Mouse (Mus musculus) forebrain, embryonic 14.5 days (tissue): Measurements from ENCODE around the gene Slc44a5. TPM values are rescaled to one million over a fixed set of nuclear protein-coding genes. Genes with fewer than 3 reads are reported as not detected.

ENCODE experiments used
- ATAC-seq: fragments of 200-750 bp; cut with Nextera tagmentation; 2 replicates; pipeline ENCODE4 v1.8.0; 2017; ENCODE audit warnings: mild to moderate bottlenecking, moderate library complexity
- DNase-seq: peaks from one replicate; pipeline ENCODE4 v3.0.0-alpha.2; 2015; ENCODE audit warnings: low spot score
- H3K27ac ChIP-seq: fragments of 300-500 bp; sonication (generic); 2 replicates; pipeline ENCODE4 v1.5.1; 2014; ENCODE audit warnings: low read depth, mild to moderate bottlenecking, control low read depth, low read length, moderate library complexity
- H3K27me3 ChIP-seq: fragments of 300-500 bp; sonication (generic); replicated peaks from 2 replicates; pipeline ENCODE4 v1.6.1; 2014; ENCODE audit warnings: low read length, control low read depth, mixed read lengths; ENCODE audit not compliant: control insufficient read depth, insufficient read depth
- H3K36me3 ChIP-seq: fragments of 300-500 bp; sonication (generic); 2 replicates; pipeline ENCODE4 v1.6.1; 2014; ENCODE audit warnings: low read length, control low read depth; ENCODE audit not compliant: control insufficient read depth, insufficient read depth
- H3K4me1 ChIP-seq: fragments of 300-500 bp; sonication (generic); 2 replicates; pipeline ENCODE4 v1.6.1; 2014; ENCODE audit warnings: antibody characterized with exemption, low read length, control low read depth; ENCODE audit not compliant: control insufficient read depth, insufficient read depth
- H3K4me2 ChIP-seq: fragments of 300-500 bp; sonication (generic); 2 replicates; pipeline ENCODE4 v1.6.1; 2014; ENCODE audit warnings: mild to moderate bottlenecking, control low read depth, low read length
- H3K4me3 ChIP-seq: fragments of 300-500 bp; sonication (generic); 2 replicates; pipeline ENCODE4 v1.5.1; 2014; ENCODE audit warnings: low read depth, low read length, control low read depth
- H3K9ac ChIP-seq: fragments of 300-500 bp; sonication (generic); 2 replicates; pipeline ENCODE4 v1.6.1; 2014; ENCODE audit warnings: mild to moderate bottlenecking, low read length, control low read depth, moderate library complexity
- H3K9me3 ChIP-seq: fragments of 300-500 bp; sonication (generic); replicated peaks from 2 replicates; pipeline ENCODE4 v1.6.1; 2016; ENCODE audit warnings: low read length, control low read depth, mixed read lengths; ENCODE audit not compliant: control insufficient read depth
- WGBS: fragments of 180-500 bp; shearing (Covaris S2); extraction: QIAGEN DNeasy Blood & Tissue Kit; methylation state at CpG from one replicate; pipeline ENCODE4 v1.1.7; 2014; 5-methylcytosine and 5-hydroxymethylcytosine counted together
- polyA plus RNA-seq: library from polyadenylated mRNA; unstranded; fragments of >200 nt; fragmentation: Nextera tagmentation; extraction: Ambion mirVana; gene quantifications from 2 replicates; pipeline ENCODE4 v1.2.1, GENCODE M21; 2014

Gene Slc44a5
- polyA plus RNA-seq, 1 experiment from 2014 or later, result 10.5 TPM

DNA sequence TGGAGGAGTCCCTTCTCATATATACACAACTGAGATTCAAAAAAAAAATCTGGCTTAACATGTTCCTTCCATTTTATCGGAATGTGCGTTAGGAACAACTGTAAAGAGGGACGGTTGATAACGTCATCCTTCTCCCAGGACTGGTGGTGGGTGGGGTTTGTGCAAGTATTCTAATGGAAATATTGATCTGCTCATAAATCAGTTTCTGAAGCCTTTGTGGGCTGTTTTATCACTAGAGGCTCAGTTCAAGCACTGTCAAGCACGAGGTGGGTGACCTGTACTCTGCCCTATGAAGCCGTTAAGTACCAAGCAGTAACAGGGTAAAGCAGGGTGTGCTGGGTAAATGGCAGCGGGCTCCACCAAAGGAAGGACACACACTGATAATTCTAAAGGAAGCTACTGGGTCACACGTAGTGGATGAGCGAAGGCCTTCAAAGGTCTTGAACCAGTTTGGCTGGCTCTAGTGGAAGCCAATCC is 13.5 kb upstream of the Slc44a5 start:
- ATAC-seq (peak; percentile 19), DNase-seq (no peak)
- Histone ChIP-seq H3K9ac (no peak overlapping the region), H3K9me3 (no peaks in the 10 kb centered on the region), H3K4me1 (no peaks in the 10 kb centered on the region), H3K27me3 (no peaks in the 10 kb centered on the region), H3K4me2 (no peak overlapping the region), H3K36me3 (no peaks in the 10 kb centered on the region), H3K27ac (no peak overlapping the region), H3K4me3 (no peak overlapping the region)
- 88% methylated on average over 9 of the region's 9 CpGs for WGBS

- Histone ChIP-seq H3K27ac (no peak overlapping the region), H3K36me3 (no peaks in the 10 kb centered on the region), H3K9ac (no peak overlapping the region), H3K4me1 (no peaks in the 10 kb centered on the region), H3K4me2 (no peak overlapping the region), H3K27me3 (no peaks in the 10 kb centered on the region), H3K9me3 (no peaks in the 10 kb centered on the region), H3K4me3 (no peak overlapping the region)
- peak; percentile 9; the same call in 1 of the 2 replicates for ATAC-seq
- DNase-seq, result peak; percentile 30
- 38% methylated on average over 2 of the region's 2 CpGs for WGBS
These were observed 12.4 kb upstream of the Slc44a5 start for GRCm38 (mm10) chr3:153960884-153961283.

DNA sequence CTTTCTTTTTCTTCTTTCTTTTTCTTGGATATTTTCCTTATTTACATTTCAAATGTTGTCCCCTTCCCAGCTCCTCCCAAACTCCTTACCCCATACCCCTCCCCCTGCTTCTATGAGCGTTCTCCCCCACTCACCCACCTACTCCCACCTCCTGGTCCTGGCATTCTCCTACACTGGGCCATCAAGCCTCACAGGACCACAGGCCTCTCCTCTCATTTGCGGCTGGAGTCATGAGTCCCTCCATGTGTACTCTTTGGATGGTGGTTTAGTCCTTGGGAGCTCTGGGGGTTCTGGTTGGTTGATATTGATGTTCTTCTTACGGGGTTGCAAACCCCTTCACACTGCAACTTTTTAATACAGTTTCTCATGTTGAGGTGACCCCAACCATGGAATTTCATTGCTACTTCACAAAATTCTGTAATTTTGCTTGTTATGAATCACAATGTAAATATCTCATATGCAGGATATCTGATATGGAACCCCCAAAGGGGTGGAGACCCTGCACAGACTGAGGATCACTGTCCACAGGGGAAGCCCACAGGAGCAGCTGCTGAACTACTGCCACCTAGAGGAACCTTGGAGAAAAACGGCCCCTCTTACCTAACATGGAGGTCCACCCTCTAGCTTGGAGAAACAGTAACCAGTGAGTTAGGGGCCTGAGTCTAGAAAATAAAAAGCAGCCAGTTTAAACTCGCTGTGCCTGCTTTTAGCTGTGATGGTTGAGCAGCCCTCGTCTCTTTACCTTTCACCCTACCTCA is 11.4 kb upstream of the Slc44a5 start:
- H3K9ac ChIP-seq, result no peak overlapping the region
- H3K4me1 ChIP-seq, result no peaks in the 10 kb centered on the region
- H3K4me2 ChIP-seq, result no peak overlapping the region
- H3K27me3 ChIP-seq, result no peaks in the 10 kb centered on the region
- no peaks in the 10 kb centered on the region for H3K9me3 ChIP-seq
- DNase-seq, result peak; percentile 52
- H3K36me3 ChIP-seq, result no peaks in the 10 kb centered on the region
- H3K4me3 ChIP-seq, result no peak overlapping the region
- no peak for ATAC-seq
- H3K27ac ChIP-seq, result no peak overlapping the region
- 72% methylated on average over 6 of the region's 6 CpGs for WGBS

GRCm38 (mm10) chr3:153967447-153967846 is 5.8 kb upstream of the Slc44a5 start:
- Histone ChIP-seq H3K27ac (no peak overlapping the region), H3K27me3 (no peaks in the 10 kb centered on the region), H3K36me3 (no peaks in the 10 kb centered on the region), H3K4me3 (no peak overlapping the region), H3K4me1 (no peaks in the 10 kb centered on the region), H3K9ac (no peak overlapping the region), H3K9me3 (no peaks in the 10 kb centered on the region), H3K4me2 (no peak overlapping the region)
- no peak for DNase-seq
- no peak for ATAC-seq
- WGBS, result 88% methylated on average over 5 of the region's 5 CpGs

- Histone ChIP-seq H3K4me2 (no peak overlapping the region), H3K4me1 (no peaks in the 10 kb centered on the region), H3K27me3 (no peaks in the 10 kb centered on the region), H3K4me3 (no peak overlapping the region), H3K9ac (no peak overlapping the region), H3K36me3 (no peaks in the 10 kb centered on the region), H3K9me3 (no peaks in the 10 kb centered on the region), H3K27ac (no peak overlapping the region)
- WGBS, result 39% methylated on average over 4 of the region's 4 CpGs
- DNase-seq, result peak; percentile 73
- no peak for ATAC-seq
These were observed 4.7 kb upstream of the Slc44a5 start for GRCm38 (mm10) chr3:153968549-153968948.

GRCm38 (mm10) chr3:153969451-153969850 is 3.8 kb upstream of the Slc44a5 start:
- Histone ChIP-seq H3K9me3 (no peaks in the 10 kb centered on the region), H3K27me3 (no peaks in the 10 kb centered on the region), H3K4me2 (no peak overlapping the region), H3K4me1 (peaks cover 7% of the 10 kb centered on the region), H3K27ac (no peak overlapping the region), H3K9ac (no peak overlapping the region), H3K36me3 (no peaks in the 10 kb centered on the region), H3K4me3 (no peak overlapping the region)
- 92% methylated on average over 4 of the region's 4 CpGs for WGBS
- DNase-seq (no peak), ATAC-seq (no peak)

- Histone ChIP-seq H3K36me3 (no peaks in the 10 kb centered on the region), H3K9me3 (no peaks in the 10 kb centered on the region), H3K27ac (peak overlapping the region; percentile 39; the same call in 1 of the 2 replicates), H3K9ac (peak overlapping the region; percentile 80), H3K4me2 (peak overlapping the region; percentile 86), H3K4me1 (peaks cover 13% of the 10 kb centered on the region), H3K27me3 (no peaks in the 10 kb centered on the region), H3K4me3 (peak overlapping the region; percentile 59)
- no peak for DNase-seq
- ATAC-seq, result peak; percentile 8; the same call in 1 of the 2 replicates
- WGBS, result 3% methylated on average over 21 of the region's 21 CpGs
These were observed 919 bp downstream of the Slc44a5 start for GRCm38 (mm10) chr3:153973949-153974760.

- no peaks in the 10 kb centered on the region for H3K27me3 ChIP-seq
- peak overlapping the region; percentile 69 for H3K27ac ChIP-seq
- peak overlapping the region; percentile 32 for H3K9ac ChIP-seq
These were observed 1.8 kb downstream of the Slc44a5 start for GRCm38 (mm10) chr3:153975060-153975459.

More at GRCm38 (mm10) chr3:153975060-153975459, 1.8 kb downstream of the Slc44a5 start:
- Histone ChIP-seq H3K4me3 (peak overlapping the region; percentile 59), H3K4me1 (peaks cover 13% of the 10 kb centered on the region), H3K36me3 (no peaks in the 10 kb centered on the region), H3K4me2 (peak overlapping the region; percentile 86), H3K9me3 (no peaks in the 10 kb centered on the region)
- 8% methylated on average over 6 of the region's 6 CpGs for WGBS
- ATAC-seq, result peak; percentile 60
- peak; percentile 76 for DNase-seq
